Mouse (Mus musculus) CH12.LX (cell line): ENCODE results near the gene Gm45713. TPM values are rescaled to one million over a fixed set of nuclear protein-coding genes. Genes with fewer than 3 reads are reported as not detected.
A peak's percentile ranks its signal among the peaks of the same experiment; 100 is the strongest.

Experiments used
- DNase-seq: peaks from one replicate; pipeline ENCODE4 v3.0.0-alpha.2; 2013; ENCODE audit errors: extremely low read depth
- H3K27ac ChIP-seq: 2 replicates; pipeline ENCODE4 v1.5.1; 2012; ENCODE audit warnings: low read depth, mild to moderate bottlenecking, control low read depth, moderate library complexity; ENCODE audit not compliant: insufficient read depth
- H3K27me3 ChIP-seq: replicated peaks from 2 replicates; pipeline ENCODE3; 2012; ENCODE audit warnings: inconsistent platforms
- H3K36me3 ChIP-seq, 2 experiments: replicated peaks in 1 of 2; 2 replicates each; pipeline versions ENCODE3 to v1.6.1; 2012; ENCODE audit warnings: inconsistent platforms in 1 of 2, low read length in 1 of 2, mild to moderate bottlenecking in 1 of 2, mixed read lengths in 1 of 2, moderate library complexity in 1 of 2; ENCODE audit not compliant: control insufficient read depth in 1 of 2, insufficient read depth in 1 of 2
- H3K4me1 ChIP-seq, 2 experiments: 2 replicates each; pipeline ENCODE4 v1.6.1; 2012; ENCODE audit warnings: inconsistent platforms in 1 of 2, moderate library complexity in 1 of 2; ENCODE audit not compliant: insufficient read depth in 2 of 2, control insufficient read depth in 1 of 2
- H3K4me2 ChIP-seq: 2 replicates; pipeline ENCODE4 v1.6.1; 2012; ENCODE audit warnings: low read depth, mild to moderate bottlenecking, control low read depth; ENCODE audit not compliant: poor library complexity, insufficient read depth, severe bottlenecking
- H3K4me3 ChIP-seq, 3 experiments: fragments of 150-350 bp in 1 of 3; sonication (generic) in 1 of 3; replicated peaks in 1 of 3; 2 replicates each; pipeline versions ENCODE3 to v1.5.1; 2011 to 2012; ENCODE audit warnings: low read depth in 2 of 3, low read length in 2 of 3, mild to moderate bottlenecking in 2 of 3, moderate library complexity in 2 of 3, control low read depth in 1 of 3, improper control_type of control experiment in 1 of 3, inconsistent platforms in 1 of 3, mixed read lengths in 1 of 3; ENCODE audit not compliant: poor library complexity in 1 of 3
- H3K79me2 ChIP-seq: replicated peaks from 2 replicates; pipeline ENCODE4 v1.6.1; 2012; ENCODE audit warnings: mild to moderate bottlenecking, moderate library complexity; ENCODE audit not compliant: control insufficient read depth, poor library complexity, insufficient read depth, severe bottlenecking; ENCODE audit errors: extremely low read depth
- H3K9ac ChIP-seq: 2 replicates; pipeline ENCODE4 v1.6.1; 2012; ENCODE audit warnings: low read depth, mild to moderate bottlenecking, control low read depth, moderate library complexity; ENCODE audit not compliant: insufficient read depth
- H3K9me3 ChIP-seq: replicated peaks from 2 replicates; pipeline ENCODE3; 2012; ENCODE audit warnings: low read length, inconsistent platforms, mixed read lengths
- CHD2 ChIP-seq: IDR thresholded peaks from 2 replicates; pipeline ENCODE4 v1.6.1; 2011; ENCODE audit warnings: low read length, improper control_type of control experiment
- CTCF ChIP-seq, 2 experiments: IDR thresholded peaks in 1 of 2; conservative IDR thresholded peaks in 1 of 2; 2 replicates each; pipeline ENCODE4 v1.5.1; 2011 to 2012; ENCODE audit warnings: low read depth in 2 of 2, low read length in 2 of 2, improper control_type of control experiment in 1 of 2, inconsistent platforms in 1 of 2, mild to moderate bottlenecking in 1 of 2, moderate library complexity in 1 of 2
- ELF1 ChIP-seq: IDR thresholded peaks from 2 replicates; pipeline ENCODE4 v1.6.1; 2014; ENCODE audit warnings: low read depth, mild to moderate bottlenecking, inconsistent platforms, low read length, improper control_type of control experiment
- EP300 ChIP-seq: IDR thresholded peaks from 2 replicates; pipeline ENCODE4 v1.6.1; 2011; ENCODE audit warnings: low read length, improper control_type of control experiment
- ETS1 ChIP-seq: conservative IDR thresholded peaks from 2 replicates; pipeline ENCODE4 v1.6.1; 2012; ENCODE audit warnings: low read depth, mild to moderate bottlenecking, inconsistent platforms, low read length, improper control_type of control experiment, moderate library complexity
- HCFC1 ChIP-seq: IDR thresholded peaks from 2 replicates; pipeline ENCODE4 v1.6.1; 2012; ENCODE audit warnings: low read depth, mild to moderate bottlenecking, inconsistent platforms, low read length, improper control_type of control experiment
- IRF4 ChIP-seq: IDR thresholded peaks from 2 replicates; pipeline ENCODE4 v1.6.1; 2014; ENCODE audit warnings: low read depth, mild to moderate bottlenecking, inconsistent platforms, low read length, improper control_type of control experiment
- JUN ChIP-seq: IDR thresholded peaks from 2 replicates; pipeline ENCODE4 v1.6.1; 2011; ENCODE audit warnings: low read depth, mild to moderate bottlenecking, low read length, improper control_type of control experiment, moderate library complexity; ENCODE audit not compliant: insufficient read depth
- JUND ChIP-seq: conservative IDR thresholded peaks from 2 replicates; pipeline ENCODE4 v1.6.1; 2011; ENCODE audit warnings: low read depth, low read length, improper control_type of control experiment
- KAT2A ChIP-seq: IDR thresholded peaks from 2 replicates; pipeline ENCODE4 v1.6.1; 2012; ENCODE audit warnings: low read length, improper control_type of control experiment, inconsistent platforms; ENCODE audit not compliant: insufficient replicate concordance
- MXI1 ChIP-seq: IDR thresholded peaks from 2 replicates; pipeline ENCODE4 v1.6.1; 2011; ENCODE audit warnings: mild to moderate bottlenecking, low read depth, low read length, improper control_type of control experiment
- NELFE ChIP-seq: IDR thresholded peaks from 2 replicates; pipeline ENCODE4 v1.6.1; 2011; ENCODE audit warnings: low read depth, low read length, improper control_type of control experiment
- POLR2A ChIP-seq: IDR thresholded peaks from 2 replicates; pipeline ENCODE4 v1.6.1; 2011; ENCODE audit warnings: low read depth, mild to moderate bottlenecking, improper control_type of control experiment, low read length
- POLR2AphosphoS2 ChIP-seq: IDR thresholded peaks from 2 replicates; pipeline ENCODE4 v1.6.1; 2011; ENCODE audit warnings: low read depth, low read length, improper control_type of control experiment
- RAD21 ChIP-seq: IDR thresholded peaks from 2 replicates; pipeline ENCODE4 v1.6.1; 2011; ENCODE audit warnings: low read depth, mild to moderate bottlenecking, low read length, improper control_type of control experiment, moderate library complexity
- SMC3 ChIP-seq: IDR thresholded peaks from 2 replicates; pipeline ENCODE4 v1.6.1; 2011; ENCODE audit warnings: low read depth, low read length, improper control_type of control experiment
- TBP ChIP-seq: conservative IDR thresholded peaks from 2 replicates; pipeline ENCODE4 v1.6.1; 2011; ENCODE audit warnings: low read depth, low read length, improper control_type of control experiment
- TCF12 ChIP-seq: IDR thresholded peaks from 2 replicates; pipeline ENCODE4 v1.6.1; 2014; ENCODE audit warnings: low read depth, mild to moderate bottlenecking, inconsistent platforms, low read length, improper control_type of control experiment
- USF2 ChIP-seq: conservative IDR thresholded peaks from 2 replicates; pipeline ENCODE4 v1.6.1; 2011; ENCODE audit warnings: low read depth, low read length, improper control_type of control experiment
- ZMIZ1 ChIP-seq: IDR thresholded peaks from 2 replicates; pipeline ENCODE4 v1.6.1; 2012; ENCODE audit warnings: low read depth, mild to moderate bottlenecking, inconsistent platforms, low read length, improper control_type of control experiment
- dilution Hi-C: fragments of 300-500 bp; cut with MboI; formaldehyde crosslinking; loops from 2 replicates; pipeline ENCODE4 v1.14.3; 2020; ENCODE audit warnings: low sequenced_read_pairs; ENCODE audit not compliant: extremely low pct_unique_long_range_greater_than_20kb, extremely low pct_ligation_motif_present
- in situ Hi-C: fragments of 300-500 bp; cut with MboI; formaldehyde crosslinking; loops from 3 replicates; pipeline ENCODE4 v1.14.3; 2019; ENCODE audit warnings: low sequenced_read_pairs, low pct_ligation_motif_present, low pct_unique_long_range_greater_than_20kb, mixed read lengths
- polyA plus RNA-seq: library from polyadenylated mRNA; unstranded; fragments of >175 nt; gene quantifications from 2 replicates; pipeline ENCODE4 v1.2.1, GENCODE M21; 2012; ENCODE audit warnings: low read depth; ENCODE audit not compliant: insufficient read length
- total RNA-seq, 2 experiments: library from RNA; depleted of rRNA; stranded (reverse); fragments of 300-350 nt in 1 of 2; fragments of >200 nt in 1 of 2; gene quantifications; 2 replicates each; pipeline ENCODE4 v1.2.3; 2012 to 2014

The Gm45713 gene
- total and polyA plus RNA-seq, 3 experiments: 2.2 TPM; not detected in 2

- no peak for TF ChIP-seq KAT2A
- no peak for TF ChIP-seq ETS1
- TF ChIP-seq NELFE: no peak
Measured at GRCm38 (mm10) chr7:45082401-45083299, 53.4 kb downstream of the Gm45713 start (continued).

- no peak overlapping the region for H3K9ac ChIP-seq
- H3K79me2 ChIP-seq: no peaks in the 10 kb centered on the region
- 0 out of 4 replicates have a peak, but pooled peaks cover 2 to 6% of the 10 kb centered on the region in 2 experiments for H3K4me1 ChIP-seq
- no peak for DNase-seq
- H3K9me3 ChIP-seq: peaks cover 2% of the 10 kb centered on the region
- peaks cover 19 to 26% of the 10 kb centered on the region in 2 experiments for H3K36me3 ChIP-seq
- H3K27me3 ChIP-seq: no peaks in the 10 kb centered on the region
- in situ Hi-C loops: loop anchor here (5.0 kb wide), 1 partner anchor 46 kb away; the partner anchor contains the start of gene Rpl13a
- no peak overlapping the region for H3K4me2 ChIP-seq
- H3K27ac ChIP-seq: no peak overlapping the region
- H3K4me3 ChIP-seq: no peak overlapping the region
- TF ChIP-seq ZMIZ1 (no peak), ELF1 (no peak), USF2 (no peak), TBP (no peak), RAD21 (no peak), JUN (no peak), HCFC1 (no peak)
- TF ChIP-seq, all 38 proteins: peak for 0
- dilution Hi-C loops: no loop called here
Measured at GRCm38 (mm10) chr7:45081016-45081415, 55.0 kb downstream of the Gm45713 start.

- Histone ChIP-seq H3K36me3 (peaks cover 30 to 38% of the 10 kb centered on the region in 2 experiments), H3K79me2 (no peaks in the 10 kb centered on the region), H3K27ac (no peak overlapping the region), H3K4me1 (peaks cover 5 to 14% of the 10 kb centered on the region in 2 experiments; a peak in 1 of 4 replicates), H3K9me3 (no peaks in the 10 kb centered on the region), H3K27me3 (no peaks in the 10 kb centered on the region), H3K4me2 (no peak overlapping the region), H3K9ac (no peak overlapping the region), H3K4me3 (no peak overlapping the region)
- in situ Hi-C loops (loop anchor here (5.0 kb wide), 1 partner anchor 47 kb away; the partner anchor contains the start of gene Rpl13a), dilution Hi-C loops (no loop called here)
- peak; percentile 72 for DNase-seq
- TF ChIP-seq KAT2A (no peak), CTCF (conservative IDR thresholded peaks at IDR 0.05 in 1 of 2, IDR thresholded peaks at IDR 0.05 in 1 of 2; ENCODE audit: low read depth in 2 of 2, low read length in 2 of 2) (peak; percentile 44 to 85; a peak in 3 of 4 replicates), POLR2A (0 out of 2 replicates have a peak, but pooled peaks have one; percentile 19), SMC3 (peak; percentile 81), MXI1 (0 out of 2 replicates have a peak, but pooled peaks have one; percentile 26), EP300 (no peak), CHD2 (no peak), IRF4 (peak; percentile 32; the same call in 1 of the 2 replicates), JUND (no peak), POLR2AphosphoS2 (0 out of 2 replicates have a peak, but pooled peaks have one; percentile 31), RAD21 (peak; percentile 78), TCF12 (0 out of 2 replicates have a peak, but pooled peaks have one; percentile 11)
Measured at GRCm38 (mm10) chr7:45079856-45080255, 56.2 kb downstream of the Gm45713 start.
